Mouse (Mus musculus) T-cell, adult 2 months (primary cell): ENCODE data around the gene Tgfbr2.

Experiments
- DNase-seq: peaks from one replicate; pipeline ENCODE4 v3.0.0; 2022; ENCODE audit warnings: low spot score

Tgfbr2 gene

DNA sequence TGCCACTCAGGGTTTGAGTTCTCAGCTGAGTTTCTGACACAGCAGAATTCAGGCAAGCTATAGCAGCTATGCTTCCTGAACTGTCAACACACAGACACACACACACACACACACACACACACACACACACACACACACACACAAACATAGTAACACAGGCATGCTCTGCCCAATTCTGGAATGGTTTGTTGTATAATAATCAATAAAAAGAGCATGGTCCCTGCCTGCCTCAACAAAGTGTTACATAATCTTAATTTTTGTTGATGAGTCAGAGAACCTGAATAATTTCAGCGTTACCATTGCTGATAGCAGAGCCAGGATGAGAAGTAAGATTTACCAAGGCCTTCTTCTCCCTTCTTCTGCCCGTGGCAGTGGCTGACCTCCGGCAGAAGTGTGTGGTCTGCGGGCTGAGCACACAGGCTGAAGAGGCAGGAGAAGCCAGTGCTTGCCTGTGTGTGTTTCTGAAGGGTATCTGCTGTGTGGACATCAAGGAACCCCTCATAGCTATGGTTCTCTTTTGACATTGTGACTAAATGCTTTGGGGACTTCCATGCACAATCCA, 18.8 kb upstream of the Tgfbr2 start:
- DNase-seq = no peak

DNA sequence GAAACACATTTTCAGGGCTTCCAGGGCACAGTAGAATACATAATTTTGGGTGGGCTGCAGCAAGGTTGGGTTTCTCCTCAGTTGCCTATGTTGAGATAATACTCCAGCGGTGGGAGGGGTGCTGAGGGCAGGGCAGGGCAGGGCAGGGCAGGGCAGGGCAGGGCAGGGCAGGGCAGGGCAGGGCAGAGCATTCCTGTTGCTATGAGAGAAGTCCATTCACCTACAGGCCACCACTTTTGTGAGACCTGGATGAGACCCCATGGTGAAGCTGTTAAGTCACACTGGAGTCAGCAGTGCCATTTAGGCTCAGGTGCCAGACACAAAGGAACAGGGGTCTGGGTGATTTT, 18.3 kb upstream of the Tgfbr2 start:
- DNase-seq = no peak

DNA sequence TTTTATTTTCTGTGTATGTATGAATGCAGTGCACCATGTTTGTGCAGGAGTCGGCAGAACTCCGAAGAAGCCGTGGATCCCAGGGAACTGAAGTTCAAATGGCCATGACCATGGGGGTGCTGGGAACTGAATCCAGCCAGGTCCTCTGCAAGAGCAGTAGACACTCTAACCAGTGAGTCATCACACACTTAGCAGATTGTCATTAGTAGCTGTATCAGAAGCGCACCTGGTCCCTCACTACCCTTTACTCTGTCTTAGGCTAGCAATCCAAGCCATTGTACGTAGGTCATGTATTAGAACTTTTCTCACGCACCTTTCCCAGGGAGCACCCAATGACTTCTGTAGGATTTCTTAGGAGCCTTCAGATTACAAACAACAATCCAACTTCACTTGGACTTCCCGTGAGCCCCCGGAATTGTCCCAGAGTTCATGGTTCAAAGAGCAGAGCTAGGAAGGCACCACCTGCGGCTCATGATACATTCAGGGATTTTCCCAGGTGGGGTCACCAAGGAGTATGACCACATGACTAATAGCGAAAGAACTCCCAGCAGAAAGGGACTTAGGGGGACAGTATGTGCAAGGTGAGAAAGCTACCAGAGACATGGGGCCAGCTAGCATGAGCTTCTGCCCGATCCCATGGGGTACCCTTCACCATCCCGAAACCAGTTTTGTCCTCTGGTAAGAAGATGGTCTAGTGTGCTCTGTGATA, 17.8 kb upstream of the Tgfbr2 start:
- DNase-seq = no peak

DNA sequence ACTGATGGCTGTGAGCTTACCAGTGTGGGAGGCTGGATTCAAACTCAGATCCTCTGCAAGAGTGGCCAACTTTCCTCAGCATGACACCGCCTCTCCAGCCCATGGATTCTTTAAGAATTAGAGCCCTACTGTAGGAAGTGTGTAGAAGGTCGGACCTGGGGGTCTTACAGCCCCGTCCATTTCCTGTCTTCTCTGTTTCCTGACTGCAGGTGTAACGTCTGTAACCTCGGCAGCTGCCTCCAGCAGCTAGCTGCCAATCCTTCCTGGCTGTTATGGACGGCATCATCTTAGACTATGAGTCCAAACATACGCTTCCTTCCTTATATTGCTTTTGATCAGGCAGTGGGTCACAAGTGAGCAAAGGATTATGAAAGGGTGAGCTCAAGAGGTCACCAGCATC, 17.1 kb upstream of the Tgfbr2 start:
- DNase-seq = no peak

- peak; percentile 66 for DNase-seq
Measured at GRCm38 (mm10) chr9:116189831-116190230, 14.7 kb upstream of the Tgfbr2 start.

DNA sequence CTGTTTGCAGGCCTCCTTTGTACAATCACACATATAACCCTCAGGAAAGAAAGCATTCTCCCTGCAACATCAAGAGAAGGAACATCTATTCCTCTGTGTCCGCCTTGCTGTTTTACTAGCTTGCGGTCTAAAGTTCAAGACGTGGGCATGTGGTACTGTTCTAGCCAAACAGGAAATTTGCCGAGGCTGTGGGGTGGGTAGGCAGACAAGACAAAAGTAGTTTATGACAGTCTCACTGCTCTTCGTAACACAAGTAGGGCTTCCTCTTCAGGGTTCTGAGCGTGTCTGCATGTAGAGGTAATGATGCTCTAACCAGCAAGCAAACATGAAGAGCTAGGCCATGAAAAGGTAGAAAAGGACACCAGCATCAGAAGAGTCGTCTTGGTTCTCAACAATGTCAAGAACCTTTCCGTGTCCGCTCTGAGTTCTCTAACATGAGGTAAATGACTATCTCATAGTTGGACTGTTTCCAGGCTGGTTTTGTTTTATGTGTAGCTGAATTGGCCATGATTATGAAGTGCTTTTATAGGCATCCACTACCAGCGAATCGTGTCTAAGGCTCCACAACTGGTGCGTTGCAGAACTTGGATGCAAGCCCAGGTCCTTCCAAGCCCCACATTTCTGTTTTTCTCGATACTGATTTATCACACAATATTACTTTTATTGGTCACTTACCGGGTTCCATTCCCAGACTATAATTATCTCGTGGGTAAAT, 13.9 kb upstream of the Tgfbr2 start:
- peak; percentile 91 for DNase-seq

- peak; percentile 68 for DNase-seq
Measured at GRCm38 (mm10) chr9:116187181-116187731, 12.1 kb upstream of the Tgfbr2 start.

DNA sequence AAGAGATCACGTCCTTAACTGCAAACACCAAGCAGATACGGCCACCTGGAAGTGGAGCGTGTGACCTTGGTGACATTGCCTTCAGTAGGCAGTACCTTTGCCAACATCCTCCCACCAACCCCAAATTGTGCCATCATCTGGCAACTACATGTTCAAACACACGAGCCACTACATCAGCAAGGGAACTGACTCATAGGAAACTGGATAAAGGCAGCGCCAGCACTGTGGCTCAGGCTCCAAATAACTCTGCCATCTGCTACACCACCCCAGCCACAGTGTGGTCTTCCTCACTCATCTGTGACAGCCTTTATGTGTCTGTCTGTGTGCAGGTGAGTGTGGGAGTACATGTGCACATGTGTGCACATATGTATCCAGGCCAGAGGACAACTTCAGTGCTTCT, 9.7 kb upstream of the Tgfbr2 start:
- peak; percentile 67 for DNase-seq

DNA sequence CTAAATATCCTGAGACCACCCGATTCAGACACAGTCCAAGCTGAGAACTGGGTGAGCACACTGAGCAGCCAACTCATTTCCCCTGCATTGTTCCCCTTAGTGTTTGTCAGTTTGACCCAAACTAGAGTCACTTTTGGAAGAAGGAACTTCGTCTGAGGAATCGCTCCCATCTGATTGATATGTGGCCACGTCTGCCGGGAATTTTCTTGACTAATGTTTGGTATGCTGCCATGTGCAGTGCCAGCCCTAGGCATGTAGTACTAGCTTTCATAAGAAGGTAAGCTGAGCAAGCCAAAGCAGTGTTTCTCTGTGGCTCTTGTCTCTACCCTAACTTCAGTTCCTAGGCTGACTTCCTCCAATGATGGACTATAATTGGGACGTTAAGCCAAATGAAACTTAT, 7.9 kb upstream of the Tgfbr2 start:
- no peak for DNase-seq

GRCm38 (mm10) chr9:116181608-116182007, 6.4 kb upstream of the Tgfbr2 start:
- peak; percentile 64 for DNase-seq

DNA sequence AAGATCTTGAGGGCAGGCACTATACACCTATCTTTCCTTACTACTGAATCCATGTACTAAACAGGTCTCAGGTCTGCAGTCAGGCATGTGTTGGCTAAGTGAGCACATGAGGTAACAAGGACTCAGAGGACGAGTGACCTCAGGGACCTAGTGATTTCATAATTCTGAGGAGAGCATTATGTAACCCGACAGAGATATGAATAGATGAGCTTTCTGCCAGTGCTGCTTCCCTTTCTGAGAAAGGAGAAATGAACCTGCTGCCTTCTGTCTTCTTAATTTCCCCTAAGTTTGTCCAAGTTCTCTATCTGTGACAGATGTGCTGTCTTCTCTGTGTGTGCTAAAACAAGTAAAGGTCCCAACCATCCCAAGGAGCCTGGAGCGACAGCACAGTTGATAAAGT, 3.0 kb upstream of the Tgfbr2 start:
- DNase-seq = no peak

DNA sequence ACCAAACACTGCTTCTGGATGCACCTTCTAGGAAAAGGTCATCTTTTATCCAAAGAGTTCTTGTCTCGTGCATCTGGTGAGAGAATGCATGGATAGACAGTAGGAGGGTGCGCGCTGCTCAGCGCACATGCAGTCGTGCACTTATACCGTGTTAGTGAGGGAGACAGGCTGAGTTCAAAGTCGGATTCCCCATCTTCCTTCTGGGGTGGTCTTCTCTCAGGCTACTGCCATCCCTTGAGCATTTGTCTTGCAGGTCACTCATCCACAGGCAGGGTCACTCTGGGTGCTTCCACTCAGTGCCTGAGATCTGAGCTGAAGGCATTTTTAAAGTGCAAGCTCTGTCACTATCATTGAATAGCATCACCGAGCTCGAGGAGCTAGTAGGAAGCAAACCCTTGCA, 1.9 kb upstream of the Tgfbr2 start:
- DNase-seq = no peak

- peak; percentile 88 for DNase-seq
Measured at GRCm38 (mm10) chr9:116175488-116176115, 442 bp upstream of the Tgfbr2 start.

- DNase-seq = peak; percentile 34
Measured at GRCm38 (mm10) chr9:116173473-116174170, 1.5 kb downstream of the Tgfbr2 start.

DNA sequence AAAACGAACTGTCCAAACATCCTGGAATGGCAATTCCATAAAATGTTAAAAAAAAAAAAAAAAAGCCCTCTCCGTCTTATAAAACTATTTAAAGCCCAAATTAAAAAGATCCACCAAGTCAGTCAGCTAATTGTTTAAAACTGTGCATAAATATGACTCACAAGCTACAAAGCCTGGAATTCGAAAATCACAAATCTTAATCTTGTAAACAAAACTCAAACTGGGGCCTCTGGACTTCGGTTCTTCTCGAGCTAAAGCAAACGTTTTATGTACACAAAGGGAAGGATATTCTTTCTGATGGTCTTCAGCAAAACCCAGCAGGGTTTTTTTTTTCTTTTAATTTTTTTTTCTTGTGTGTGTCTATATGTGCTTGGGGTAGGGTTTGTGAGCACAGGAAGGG, 2.1 kb downstream of the Tgfbr2 start:
- DNase-seq = no peak

GRCm38 (mm10) chr9:116169067-116169466, 6.1 kb downstream of the Tgfbr2 start:
- peak; percentile 48 for DNase-seq

GRCm38 (mm10) chr9:116167304-116167880, 7.8 kb downstream of the Tgfbr2 start:
- DNase-seq = no peak

- DNase-seq = no peak
Measured at GRCm38 (mm10) chr9:116166363-116166762, 8.8 kb downstream of the Tgfbr2 start.

- peak; percentile 79 for DNase-seq
Measured at GRCm38 (mm10) chr9:116163883-116164282, 11.3 kb downstream of the Tgfbr2 start.

DNA sequence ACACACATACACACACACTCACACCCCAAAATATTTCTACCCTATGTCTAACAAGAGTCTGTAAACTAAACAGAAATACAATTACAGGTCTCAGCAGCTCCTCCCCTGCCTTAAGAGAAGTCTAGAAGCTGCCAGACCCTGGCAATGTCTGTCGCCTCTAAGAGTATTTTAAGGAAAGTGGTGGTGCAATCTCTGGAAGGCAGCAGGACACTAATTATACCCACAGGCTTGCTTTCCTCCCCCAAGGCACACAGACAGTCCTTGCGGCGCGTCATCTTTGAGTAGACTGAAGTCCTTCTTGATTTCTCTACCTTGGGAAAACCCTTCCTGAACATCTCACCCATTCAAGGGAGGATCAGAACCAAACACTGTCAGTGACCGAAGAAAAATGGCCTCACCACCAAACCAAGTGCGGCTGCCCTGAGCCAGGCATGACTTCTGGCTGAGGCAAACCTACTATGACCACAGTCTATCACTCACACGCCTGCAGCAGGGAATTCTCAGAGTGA, 12.2 kb downstream of the Tgfbr2 start:
- DNase-seq = no peak

- peak; percentile 79 for DNase-seq
Measured at GRCm38 (mm10) chr9:116160860-116161259, 14.3 kb downstream of the Tgfbr2 start.
